Mouse (Mus musculus): ENCODE results near the gene Srcap. TPM values are rescaled to one million over a fixed set of nuclear protein-coding genes. Genes with fewer than 3 reads are reported as not detected.
A peak's percentile ranks its signal among the peaks of the same experiment; 100 is the strongest.
"Not testable (repeated sequence)": the region's sequence is repeated elsewhere in the genome, so short reads cannot be mapped to it uniquely, and the experiment has no call there.

Gene Srcap
- polyA plus RNA-seq (2017; shearing (Covaris generic)), result 10 to 100 TPM in 1 of 2 experiments, 1 to 10 TPM in 1; 8.1 to 10.9 TPM

- ATAC-seq, result peak; percentile 95
Measured at GRCm38 (mm10) chr7:127511808-127512230, at the start of gene Srcap. Gene Srcap (plus strand): TSS chr7:127511983.

- no peak for ATAC-seq
Measured at GRCm38 (mm10) chr7:127465191-127465590, 46.6 kb upstream of the Srcap start.

- not testable (repeated sequence) for ATAC-seq
Measured at GRCm38 (mm10) chr7:127465670-127466069, 46.1 kb upstream of the Srcap start.

GRCm38 (mm10) chr7:127466606-127467005 lies 45.2 kb upstream of the Srcap start:
- no peak for ATAC-seq

GRCm38 (mm10) chr7:127470011-127470715 lies 41.6 kb upstream of the Srcap start:
- ATAC-seq, result no peak

- ATAC-seq, result peak; percentile 92
Measured at GRCm38 (mm10) chr7:127470743-127471645, 40.8 kb upstream of the Srcap start.

- no peak for ATAC-seq
Measured at GRCm38 (mm10) chr7:127471646-127472010, 40.2 kb upstream of the Srcap start.

- no peak for ATAC-seq
Measured at GRCm38 (mm10) chr7:127472060-127472459, 39.7 kb upstream of the Srcap start.

GRCm38 (mm10) chr7:127473705-127474104 lies 38.1 kb upstream of the Srcap start:
- no peak for ATAC-seq

- ATAC-seq, result no peak
Measured at GRCm38 (mm10) chr7:127474378-127475070, 37.3 kb upstream of the Srcap start.

GRCm38 (mm10) chr7:127475186-127475740 lies 36.5 kb upstream of the Srcap start:
- no peak for ATAC-seq

- no peak for ATAC-seq
Measured at GRCm38 (mm10) chr7:127476336-127476735, 35.4 kb upstream of the Srcap start.

- ATAC-seq, result no peak
Measured at GRCm38 (mm10) chr7:127476855-127477254, 34.9 kb upstream of the Srcap start.

- peak; percentile 81 for ATAC-seq
Measured at GRCm38 (mm10) chr7:127477687-127478634, 33.8 kb upstream of the Srcap start.

- peak; percentile 27 for ATAC-seq
Measured at GRCm38 (mm10) chr7:127478635-127479317, 33.0 kb upstream of the Srcap start, which contains the start of gene Fbrs. Gene Fbrs (plus strand): TSS chr7:127479199.

- ATAC-seq, result no peak
Measured at GRCm38 (mm10) chr7:127479318-127480225, 32.2 kb upstream of the Srcap start.

GRCm38 (mm10) chr7:127480321-127480720 lies 31.5 kb upstream of the Srcap start:
- ATAC-seq, result no peak

- ATAC-seq, result no peak
Measured at GRCm38 (mm10) chr7:127485416-127485815, 26.4 kb upstream of the Srcap start.

GRCm38 (mm10) chr7:127488364-127488763 lies 23.4 kb upstream of the Srcap start:
- ATAC-seq, result not testable (repeated sequence)

GRCm38 (mm10) chr7:127489982-127490381 lies 21.8 kb upstream of the Srcap start:
- no peak for ATAC-seq
